Mouse (Mus musculus): ENCODE data around the gene Ntn4. TPM values are rescaled to one million over a fixed set of nuclear protein-coding genes. Genes with fewer than 3 reads are reported as not detected.

Ntn4 gene
- polyA plus RNA-seq, 1 experiment, result 8.3 TPM

- TF ChIP-seq CTCF (IDR thresholded peaks at IDR 0.05; ENCODE audit: borderline replicate concordance, extremely low read depth, insufficient read depth, insufficient read length), result no peak
- TF ChIP-seq POLR2A (IDR thresholded peaks at IDR 0.05; ENCODE audit: borderline replicate concordance, extremely low read depth, insufficient read depth, insufficient read length, poor library complexity, severe bottlenecking), result no peak
Observed at GRCm38 (mm10) chr10:93742097-93742446, 101.6 kb downstream of the Ntn4 start.

GRCm38 (mm10) chr10:93742598-93742997 lies 102.1 kb downstream of the Ntn4 start:
- peak; percentile 54 for DNase-seq (ENCODE audit: low read depth)
- TF ChIP-seq CTCF (IDR thresholded peaks at IDR 0.05; ENCODE audit: borderline replicate concordance, extremely low read depth, insufficient read depth, insufficient read length) (no peak), POLR2A (IDR thresholded peaks at IDR 0.05; ENCODE audit: borderline replicate concordance, extremely low read depth, insufficient read depth, insufficient read length, poor library complexity, severe bottlenecking) (no peak)

More at GRCm38 (mm10) chr10:93742097-93742446, 101.6 kb downstream of the Ntn4 start:
- DNase-seq (ENCODE audit: low read depth), result no peak

- TF ChIP-seq POLR2A (IDR thresholded peaks at IDR 0.05; ENCODE audit: borderline replicate concordance, extremely low read depth, insufficient read depth, insufficient read length, poor library complexity, severe bottlenecking), result no peak
- TF ChIP-seq CTCF (IDR thresholded peaks at IDR 0.05; ENCODE audit: borderline replicate concordance, extremely low read depth, insufficient read depth, insufficient read length), result no peak
- DNase-seq (ENCODE audit: low read depth), result no peak
Observed at GRCm38 (mm10) chr10:93749267-93750192, 109.0 kb downstream of the Ntn4 start.

GRCm38 (mm10) chr10:93751302-93751701 lies 110.8 kb downstream of the Ntn4 start:
- peak; percentile 51 for DNase-seq (ENCODE audit: low read depth)
- TF ChIP-seq POLR2A (IDR thresholded peaks at IDR 0.05; ENCODE audit: borderline replicate concordance, extremely low read depth, insufficient read depth, insufficient read length, poor library complexity, severe bottlenecking) (no peak), CTCF (IDR thresholded peaks at IDR 0.05; ENCODE audit: borderline replicate concordance, extremely low read depth, insufficient read depth, insufficient read length) (no peak)

GRCm38 (mm10) chr10:93753711-93754391 lies 113.4 kb downstream of the Ntn4 start:
- TF ChIP-seq POLR2A (IDR thresholded peaks at IDR 0.05; ENCODE audit: borderline replicate concordance, extremely low read depth, insufficient read depth, insufficient read length, poor library complexity, severe bottlenecking) (no peak), CTCF (IDR thresholded peaks at IDR 0.05; ENCODE audit: borderline replicate concordance, extremely low read depth, insufficient read depth, insufficient read length) (no peak)

GRCm38 (mm10) chr10:93756211-93756610 lies 115.7 kb downstream of the Ntn4 start:
- no peak for TF ChIP-seq CTCF (IDR thresholded peaks at IDR 0.05; ENCODE audit: borderline replicate concordance, extremely low read depth, insufficient read depth, insufficient read length)
- TF ChIP-seq POLR2A (IDR thresholded peaks at IDR 0.05; ENCODE audit: borderline replicate concordance, extremely low read depth, insufficient read depth, insufficient read length, poor library complexity, severe bottlenecking), result no peak
- DNase-seq (ENCODE audit: low read depth), result peak; percentile 44

More at GRCm38 (mm10) chr10:93753711-93754391, 113.4 kb downstream of the Ntn4 start:
- no peak for DNase-seq (ENCODE audit: low read depth)

GRCm38 (mm10) chr10:93759644-93760043 lies 119.2 kb downstream of the Ntn4 start:
- no peak for DNase-seq (ENCODE audit: low read depth)
- no peak for TF ChIP-seq POLR2A (IDR thresholded peaks at IDR 0.05; ENCODE audit: borderline replicate concordance, extremely low read depth, insufficient read depth, insufficient read length, poor library complexity, severe bottlenecking)
- no peak for TF ChIP-seq CTCF (IDR thresholded peaks at IDR 0.05; ENCODE audit: borderline replicate concordance, extremely low read depth, insufficient read depth, insufficient read length)

- no peak for DNase-seq (ENCODE audit: low read depth)
- TF ChIP-seq POLR2A (IDR thresholded peaks at IDR 0.05; ENCODE audit: borderline replicate concordance, extremely low read depth, insufficient read depth, insufficient read length, poor library complexity, severe bottlenecking) (no peak), CTCF (IDR thresholded peaks at IDR 0.05; ENCODE audit: borderline replicate concordance, extremely low read depth, insufficient read depth, insufficient read length) (no peak)
Observed at GRCm38 (mm10) chr10:93760429-93760828, 119.9 kb downstream of the Ntn4 start.

GRCm38 (mm10) chr10:93763074-93763473 lies 122.6 kb downstream of the Ntn4 start:
- DNase-seq (ENCODE audit: low read depth), result no peak
- TF ChIP-seq CTCF (IDR thresholded peaks at IDR 0.05; ENCODE audit: borderline replicate concordance, extremely low read depth, insufficient read depth, insufficient read length), result peak; percentile 53; the same call in 1 of the 2 replicates
- TF ChIP-seq POLR2A (IDR thresholded peaks at IDR 0.05; ENCODE audit: borderline replicate concordance, extremely low read depth, insufficient read depth, insufficient read length, poor library complexity, severe bottlenecking), result no peak

GRCm38 (mm10) chr10:93766221-93766620 lies 125.7 kb downstream of the Ntn4 start:
- DNase-seq (ENCODE audit: low read depth), result no peak
- no peak for TF ChIP-seq CTCF (IDR thresholded peaks at IDR 0.05; ENCODE audit: borderline replicate concordance, extremely low read depth, insufficient read depth, insufficient read length)
- TF ChIP-seq POLR2A (IDR thresholded peaks at IDR 0.05; ENCODE audit: borderline replicate concordance, extremely low read depth, insufficient read depth, insufficient read length, poor library complexity, severe bottlenecking), result no peak

GRCm38 (mm10) chr10:93767245-93767644 lies 126.8 kb downstream of the Ntn4 start:
- DNase-seq (ENCODE audit: low read depth), result no peak
- TF ChIP-seq CTCF (IDR thresholded peaks at IDR 0.05; ENCODE audit: borderline replicate concordance, extremely low read depth, insufficient read depth, insufficient read length) (no peak), POLR2A (IDR thresholded peaks at IDR 0.05; ENCODE audit: borderline replicate concordance, extremely low read depth, insufficient read depth, insufficient read length, poor library complexity, severe bottlenecking) (no peak)
